Mouse (Mus musculus): Measurements from ENCODE around the gene Hcn4.

GRCm38 (mm10) chr9:58879836-58880235 lies 56.6 kb downstream of the Hcn4 start:
- no peak for TF ChIP-seq EP300 (IDR thresholded peaks at IDR 0.05; ENCODE audit: low read depth)
- TF ChIP-seq CTCF (IDR thresholded peaks at IDR 0.05; ENCODE audit: low read depth) = no peak
